Mouse (Mus musculus) testis, adult 2 months (tissue): ENCODE measurements around the gene Dnajb8. TPM values are rescaled to one million over a fixed set of nuclear protein-coding genes. Genes with fewer than 3 reads are reported as not detected.

Experiments used
- H3K27ac ChIP-seq: fragments of 200-500 bp; 2 replicates; pipeline ENCODE4 v1.5.1; 2012; ENCODE audit warnings: low read depth, low read length; ENCODE audit not compliant: control insufficient read depth, insufficient read depth
- H3K27me3 ChIP-seq: fragments of 200-500 bp; 2 replicates; pipeline ENCODE4 v1.6.1; 2012; ENCODE audit warnings: mild to moderate bottlenecking, low read length, moderate library complexity; ENCODE audit not compliant: control insufficient read depth, insufficient read depth
- H3K36me3 ChIP-seq: fragments of 200-500 bp; 2 replicates; pipeline ENCODE4 v1.6.1; 2012; ENCODE audit warnings: mild to moderate bottlenecking, low read length; ENCODE audit not compliant: control insufficient read depth, insufficient read depth
- H3K4me1 ChIP-seq: fragments of 200-500 bp; 2 replicates; pipeline ENCODE4 v1.6.1; 2012; ENCODE audit warnings: low read length; ENCODE audit not compliant: control insufficient read depth, insufficient read depth
- H3K4me3 ChIP-seq: fragments of 200-500 bp; 2 replicates; pipeline ENCODE4 v1.5.1; 2012; ENCODE audit warnings: low read depth, mild to moderate bottlenecking, low read length, moderate library complexity, mixed read lengths; ENCODE audit not compliant: control insufficient read depth
- CTCF ChIP-seq: fragments of 200-500 bp; IDR thresholded peaks from 2 replicates; pipeline ENCODE4 v1.5.1; 2012; ENCODE audit warnings: low read depth, mild to moderate bottlenecking, inconsistent platforms, low read length, moderate library complexity; ENCODE audit not compliant: control insufficient read depth, insufficient read depth, insufficient replicate concordance
- POLR2A ChIP-seq: fragments of 200-500 bp; IDR thresholded peaks from 2 replicates; pipeline ENCODE4 v1.6.1; 2012; ENCODE audit warnings: low read depth, mild to moderate bottlenecking, inconsistent platforms, low read length, moderate library complexity; ENCODE audit not compliant: control insufficient read depth
- polyA plus RNA-seq: library from polyadenylated mRNA; depleted of rRNA; stranded (reverse); fragments of >200 nt; gene quantifications from 2 replicates; pipeline ENCODE4 v1.2.3, GENCODE M21; 2012

Dnajb8 gene
- polyA plus RNA-seq, 1 experiment = 738 TPM

GRCm38 (mm10) chr6:88194978-88195325 is 27.1 kb upstream of the Dnajb8 start:
- Histone ChIP-seq H3K27ac (no peak overlapping the region), H3K4me3 (peak overlapping the region; percentile 46), H3K27me3 (peaks cover 4% of the 10 kb centered on the region), H3K36me3 (no peaks in the 10 kb centered on the region), H3K4me1 (peaks cover 63% of the 10 kb centered on the region)
- TF ChIP-seq POLR2A = no peak

- Histone ChIP-seq H3K27me3 (peaks cover 4% of the 10 kb centered on the region), H3K36me3 (no peaks in the 10 kb centered on the region), H3K4me3 (peak overlapping the region; percentile 66), H3K27ac (no peak overlapping the region), H3K4me1 (peaks cover 55% of the 10 kb centered on the region)
- TF ChIP-seq CTCF (no peak), POLR2A (no peak)
These were observed 25.9 kb upstream of the Dnajb8 start for GRCm38 (mm10) chr6:88196054-88196732.

DNA sequence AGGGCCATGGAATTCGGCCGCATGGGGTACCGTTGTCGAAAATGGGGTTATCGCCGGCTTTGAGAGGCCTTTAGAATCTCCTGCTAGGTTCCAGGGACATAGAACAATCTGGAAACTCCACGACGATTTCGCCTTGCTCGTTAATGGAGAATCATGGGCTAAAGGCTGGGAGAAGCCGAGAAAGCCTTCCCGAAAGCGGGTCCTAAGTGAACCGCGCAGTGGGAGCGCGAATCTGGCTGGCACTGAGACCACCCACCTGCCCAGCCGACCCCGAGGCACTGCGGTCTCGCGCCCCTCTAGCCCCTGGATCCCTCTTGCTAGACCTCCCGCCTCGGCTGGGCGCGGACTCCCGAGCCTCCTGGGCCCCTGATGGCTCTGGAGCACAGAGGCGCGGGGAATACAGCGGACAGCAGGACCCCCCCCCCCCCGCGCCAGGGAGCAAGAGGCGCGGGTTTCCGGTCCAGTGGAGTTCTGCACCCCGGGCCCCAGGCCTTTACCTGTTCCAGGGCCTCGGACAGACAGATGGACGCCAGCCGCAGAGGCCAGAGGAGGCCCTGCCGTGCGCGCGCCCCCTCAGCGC is 25.2 kb upstream of the Dnajb8 start:
- TF ChIP-seq CTCF = no peak
- no peak for TF ChIP-seq POLR2A
- H3K27me3 ChIP-seq = peaks cover 4% of the 10 kb centered on the region
- no peak overlapping the region for H3K27ac ChIP-seq
- H3K4me3 ChIP-seq = peak overlapping the region; percentile 66
- peaks cover 55% of the 10 kb centered on the region for H3K4me1 ChIP-seq
- no peaks in the 10 kb centered on the region for H3K36me3 ChIP-seq

- H3K27ac ChIP-seq = no peak overlapping the region
- H3K27me3 ChIP-seq = peaks cover 4% of the 10 kb centered on the region
- peaks cover 58% of the 10 kb centered on the region for H3K4me1 ChIP-seq
- TF ChIP-seq CTCF (no peak), POLR2A (no peak)
- no peaks in the 10 kb centered on the region for H3K36me3 ChIP-seq
- peak overlapping the region; percentile 66 for H3K4me3 ChIP-seq
These were observed 24.6 kb upstream of the Dnajb8 start for GRCm38 (mm10) chr6:88197313-88198069.

DNA sequence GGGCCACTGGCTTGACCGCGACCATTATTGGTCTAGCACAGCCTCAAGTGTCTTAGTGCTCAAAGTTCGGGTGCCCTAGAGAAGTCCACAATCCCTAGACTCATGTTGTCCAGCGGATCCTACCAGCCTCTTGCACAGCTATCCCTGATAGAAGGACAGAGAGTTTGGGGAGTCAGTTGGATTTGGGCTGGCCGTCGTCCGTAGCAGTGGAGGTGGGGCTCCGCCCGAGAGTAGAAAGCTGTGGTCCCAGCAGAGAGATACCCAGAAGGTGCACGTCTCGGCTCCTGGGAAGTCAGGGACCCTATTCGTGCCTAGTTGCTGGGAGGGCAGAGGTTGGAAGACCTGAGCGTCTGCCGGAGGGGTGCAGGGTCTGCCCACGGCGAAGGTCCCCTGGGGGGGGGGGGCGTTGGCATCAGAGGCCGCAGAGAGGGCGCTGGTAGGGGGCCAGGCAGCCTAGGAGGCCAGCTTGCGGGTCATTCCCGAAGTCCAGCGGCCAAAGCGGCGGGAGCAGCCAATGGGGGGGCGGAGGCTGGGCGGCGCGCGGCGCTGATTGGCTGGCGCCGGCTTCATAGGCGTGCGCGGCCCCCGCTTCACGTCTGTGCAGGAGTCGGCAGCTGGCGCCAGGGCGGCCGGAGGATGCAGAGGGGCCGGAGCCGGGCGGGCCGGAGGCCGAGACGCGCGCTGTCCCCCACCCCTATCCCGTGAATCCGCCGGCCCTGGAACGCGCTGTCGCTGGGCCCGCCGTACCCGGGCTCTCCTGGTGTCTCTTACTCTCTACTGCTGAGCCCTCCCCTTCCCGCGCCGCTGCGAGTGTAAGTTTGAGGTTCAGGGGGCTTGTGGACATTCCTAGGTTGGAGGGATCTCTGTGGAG is 23.8 kb upstream of the Dnajb8 start:
- H3K27ac ChIP-seq = no peak overlapping the region
- H3K36me3 ChIP-seq = no peaks in the 10 kb centered on the region
- no peak for TF ChIP-seq CTCF
- no peak; the same call in 1 of the 2 replicates for TF ChIP-seq POLR2A
- H3K4me3 ChIP-seq = peak overlapping the region; percentile 64
- H3K27me3 ChIP-seq = peaks cover 4% of the 10 kb centered on the region
- H3K4me1 ChIP-seq = peaks cover 56% of the 10 kb centered on the region

DNA sequence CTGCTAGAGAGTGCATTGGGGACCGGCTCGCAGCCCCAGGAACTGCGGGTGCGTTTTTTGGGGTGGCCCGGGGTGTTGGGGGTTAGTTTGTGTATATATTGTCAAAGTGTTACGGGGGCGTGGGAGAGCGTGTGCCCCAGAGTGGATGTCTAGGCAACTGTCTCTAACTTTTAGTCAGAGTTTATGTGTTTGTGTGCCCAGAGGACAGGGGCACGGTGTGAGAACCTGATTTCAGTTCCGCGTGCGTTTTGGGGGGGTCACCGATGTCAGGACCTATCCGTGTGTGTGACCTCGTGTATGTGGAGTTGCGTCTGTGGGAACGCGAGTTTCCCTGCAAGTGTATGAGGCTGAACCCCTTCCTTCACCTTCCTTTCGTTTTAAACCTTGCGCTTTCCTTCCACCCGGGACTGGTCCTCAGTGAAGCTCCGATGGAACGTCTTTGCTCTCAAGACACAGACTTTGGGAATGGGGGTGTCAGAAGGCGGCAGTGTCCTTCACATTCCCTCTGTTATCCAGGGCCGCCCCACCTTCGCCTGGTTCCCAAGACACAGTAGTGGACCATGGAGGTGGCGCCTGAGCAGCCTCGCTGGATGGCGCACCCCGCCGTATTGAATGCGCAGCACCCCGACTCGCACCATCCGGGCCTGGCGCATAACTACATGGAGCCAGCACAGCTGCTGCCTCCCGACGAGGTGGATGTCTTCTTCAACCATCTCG is 22.9 kb upstream of the Dnajb8 start:
- no peak for TF ChIP-seq POLR2A
- TF ChIP-seq CTCF = no peak
- Histone ChIP-seq H3K4me1 (peaks cover 53% of the 10 kb centered on the region), H3K36me3 (no peaks in the 10 kb centered on the region), H3K27ac (no peak overlapping the region), H3K27me3 (peaks cover 2% of the 10 kb centered on the region), H3K4me3 (peak overlapping the region; percentile 64)
